In the genomic region with DNA sequence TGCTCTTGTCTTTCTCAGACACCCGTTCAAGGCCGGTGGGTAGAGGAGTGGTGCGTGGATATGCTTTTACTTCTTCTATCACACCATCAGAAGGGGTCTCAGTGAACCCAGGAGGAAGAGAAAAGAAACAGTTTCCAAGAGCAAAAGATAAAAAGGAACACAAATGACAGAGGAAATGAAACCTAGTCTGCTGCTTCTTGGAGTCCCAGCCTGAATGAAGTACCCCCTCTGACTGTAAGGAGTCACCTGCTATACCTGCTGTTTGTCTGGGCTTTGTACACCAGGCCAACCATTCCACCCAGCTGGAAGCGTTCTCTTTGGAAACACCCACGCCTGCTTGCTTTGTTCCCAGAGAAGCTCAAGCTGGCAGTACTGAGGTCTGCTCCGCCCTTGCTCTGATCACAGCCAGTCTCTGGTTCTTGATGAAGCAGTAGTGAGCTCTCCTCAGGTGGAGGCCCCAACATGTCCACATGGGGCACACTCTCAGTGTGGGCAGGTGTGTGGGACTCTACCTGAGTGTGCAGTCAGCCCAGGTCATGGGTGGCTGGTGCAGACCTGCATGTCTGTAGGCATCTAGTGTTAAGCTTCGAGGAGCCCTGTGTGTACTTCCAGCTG, we compare ENCODE assay signal across 11 mouse cellular contexts. TPM values are rescaled to one million over a fixed set of nuclear protein-coding genes. Genes with fewer than 3 reads are reported as not detected.
DNase-seq lines count a peak whose midpoint lies in the region; TF ChIP-seq lines count a peak whose summit lies in the region.
"Had no signal": no experiment of that assay in that cellular context is flagged by ENCODE, and none has a peak within 500 bp of the region (broad histone marks: within the 10 kb centered on the region; RNA-seq: fewer than 3 reads in every experiment).

No protein-coding gene starts in this region.

- H3K27me3 ChIP-seq in thymus, adult 2 months (ENCODE audit: control insufficient read depth, insufficient read depth, low read length): no peaks in the 10 kb centered on the region

- H3K36me3 ChIP-seq in thymus, adult 2 months (ENCODE audit: control insufficient read depth, insufficient read depth, low read length): no peaks in the 10 kb centered on the region
- H3K36me3 ChIP-seq: forebrain, embryonic 15.5 days; hindbrain, embryonic 13.5 days had no signal

- intact Hi-C loops in heart, postnatal 25 days (cut with DNase I): loop anchor here (5.0 kb wide), 1 partner anchor 34 kb away; no protein-coding TSS in a partner anchor

- TF ChIP-seq CTCF in thymus, adult 2 months (IDR thresholded peaks at IDR 0.05; ENCODE audit: borderline replicate concordance, control insufficient read depth, extremely low read depth, insufficient read depth, low read length, poor library complexity): 0 out of 2 replicates have a peak, but pooled peaks have one; percentile 20

- no peak overlapping the region for H3K4me3 ChIP-seq in thymus, adult 2 months (ENCODE audit: control insufficient read depth, insufficient read depth, low read length)
- H3K4me3 ChIP-seq: forebrain, embryonic 15.5 days; hindbrain, embryonic 13.5 days had no signal

- WGBS in thymus, adult 2 months: 79% methylated on average over 7 of the region's 7 CpGs

- TF ChIP-seq POLR2A in thymus, adult 2 months (IDR thresholded peaks at IDR 0.05; ENCODE audit: control insufficient read depth, extremely low read depth, insufficient read depth, low read length, poor library complexity): no peak

- no peak overlapping the region for H3K27ac ChIP-seq in thymus, adult 2 months (ENCODE audit: control insufficient read depth, insufficient read depth, low read length)
- H3K27ac ChIP-seq: forebrain, embryonic 15.5 days; hindbrain, embryonic 13.5 days had no signal

- peaks cover 29% of the 10 kb centered on the region for H3K4me1 ChIP-seq in thymus, adult 2 months (replicated peaks; ENCODE audit: control insufficient read depth, insufficient read depth, low read length)

- DNase-seq in kidney, postnatal 10 days: peak; percentile 7
- DNase-seq in kidney, adult 9 months: no peak
- no peak for DNase-seq in thymus, adult 2 months
- no peak for DNase-seq in thymus, postnatal 10 days (ENCODE audit: low spot score in 2 of 2)
- peak; percentile 57 to 69 for DNase-seq in layer of hippocampus, postnatal 36 days
- DNase-seq in telencephalon, adult 2 months (ENCODE audit: low read depth, low spot score): peak; percentile 82
- DNase-seq in heart, postnatal 25 days (ENCODE audit: low spot score): no peak
- no peak for DNase-seq in embryo, embryonic 9.5 days (ENCODE audit: extremely low spot score)
- DNase-seq: lung, postnatal 14 days had no signal

RNA-seq across cellular contexts. Expression of a gene that starts 2.6 kb away (rescaled TPM):
- polyA plus RNA-seq in thymus, adult 2 months (2012; rRNA removed): 26.3 and 26.8 TPM in 2 replicates
- total RNA-seq in layer of hippocampus, postnatal 36 days (2021): 100 to 1,000 TPM; 127 to 142 TPM
- 10 to 100 TPM; 15.8 to 20.0 TPM for total RNA-seq in heart, postnatal 25 days (2021)

RNA-seq across cellular contexts. Expression of a gene that starts 33.8 kb away (rescaled TPM):
- polyA plus RNA-seq in thymus, adult 2 months (2012; rRNA removed): 10.9 and 14.2 TPM in 2 replicates
- 10 to 100 TPM; 11.9 to 12.6 TPM for total RNA-seq in layer of hippocampus, postnatal 36 days (2021)
- total RNA-seq in heart, postnatal 25 days (2021): 100 to 1,000 TPM; 147 TPM

RNA-seq across cellular contexts. Expression of a gene that starts 58.4 kb away (rescaled TPM):
- 131 and 134 TPM in 2 replicates for polyA plus RNA-seq in thymus, adult 2 months (2012; rRNA removed)
- 10 to 100 TPM; 20.2 to 24.0 TPM for total RNA-seq in layer of hippocampus, postnatal 36 days (2021)
- 10 to 100 TPM; 29.5 to 35.7 TPM for total RNA-seq in heart, postnatal 25 days (2021)

Comparison
In these comparisons a context has a peak if more than half of its experiments do, and no peak if none do; other contexts are left out.
1. DNase-seq: peak in kidney, postnatal 10 days (single experiment), layer of hippocampus, postnatal 36 days (2 of 2) and telencephalon, adult 2 months (single experiment); none in kidney, adult 9 months (single experiment), thymus, adult 2 months (single experiment), thymus, postnatal 10 days (0 of 2), heart, postnatal 25 days (single experiment) and embryo, embryonic 9.5 days (single experiment).
2. RNA of a gene that starts 2.6 kb away (total RNA-seq): 127 to 142 TPM in layer of hippocampus, postnatal 36 days; 15.8 to 20.0 TPM in heart, postnatal 25 days; every median in the first group is over 4 times any median in the second.
3. RNA of a gene that starts 33.8 kb away (total RNA-seq): 147 TPM in heart, postnatal 25 days; 11.9 to 12.6 TPM in layer of hippocampus, postnatal 36 days; every median in the first group is over 10 times any median in the second.